Mouse (Mus musculus) liver, embryonic 11.5 days (tissue): Measurements from ENCODE around the gene S100a14. TPM values are rescaled to one million over a fixed set of nuclear protein-coding genes. Genes with fewer than 3 reads are reported as not detected.

ENCODE experiments used
- ATAC-seq: fragments of 200-750 bp; cut with Nextera tagmentation; replicated peaks from 2 replicates; pipeline ENCODE4 v1.8.0; 2017; ENCODE audit warnings: moderate number of reproducible peaks, mild to moderate bottlenecking, moderate TSS enrichment, moderate library complexity; ENCODE audit not compliant: low FRiP score
- DNase-seq: peaks from one replicate; pipeline ENCODE4 v3.0.0-alpha.2; 2017; ENCODE audit warnings: low spot score
- H3K27ac ChIP-seq: fragments of 300-500 bp; sonication (generic); 2 replicates; pipeline ENCODE4 v1.5.1; 2014; ENCODE audit warnings: mild to moderate bottlenecking, low read depth, low read length, control low read depth
- H3K27me3 ChIP-seq: fragments of 300-500 bp; sonication (generic); replicated peaks from 2 replicates; pipeline ENCODE4 v1.6.1; 2014; ENCODE audit warnings: low read length, mixed read lengths; ENCODE audit not compliant: control insufficient read depth, insufficient read depth
- H3K36me3 ChIP-seq: fragments of 300-500 bp; sonication (generic); 2 replicates; pipeline ENCODE4 v1.6.1; 2014; ENCODE audit warnings: mild to moderate bottlenecking, low read length, moderate library complexity, mixed read lengths; ENCODE audit not compliant: control insufficient read depth, insufficient read depth
- H3K4me1 ChIP-seq: fragments of 300-500 bp; sonication (generic); replicated peaks from 2 replicates; pipeline ENCODE4 v1.6.1; 2014; ENCODE audit warnings: low read length, mixed read lengths; ENCODE audit not compliant: control insufficient read depth, insufficient read depth
- H3K4me2 ChIP-seq: fragments of 300-500 bp; sonication (generic); 2 replicates; pipeline ENCODE4 v1.6.1; 2014; ENCODE audit warnings: mild to moderate bottlenecking, control low read depth, moderate library complexity
- H3K4me3 ChIP-seq: fragments of 300-500 bp; sonication (generic); 2 replicates; pipeline ENCODE4 v1.5.1; 2014; ENCODE audit warnings: low read depth, low read length, control low read depth
- H3K9ac ChIP-seq: fragments of 300-500 bp; sonication (generic); 2 replicates; pipeline ENCODE4 v1.6.1; 2014; ENCODE audit warnings: low read depth, low read length, control low read depth
- H3K9me3 ChIP-seq: fragments of 300-500 bp; sonication (generic); 2 replicates; pipeline ENCODE4 v1.6.1; 2016; ENCODE audit warnings: low read length, inconsistent platforms, mixed read lengths; ENCODE audit not compliant: control insufficient read depth
- WGBS: fragments of 180-500 bp; shearing (Covaris S2); extraction: QIAGEN DNeasy Blood & Tissue Kit; methylation state at CpG from one replicate; pipeline ENCODE4 v1.1.7; 2014; 5-methylcytosine and 5-hydroxymethylcytosine counted together
- polyA plus RNA-seq: library from polyadenylated mRNA; unstranded; fragments of >200 nt; fragmentation: Nextera tagmentation; extraction: Ambion mirVana; gene quantifications from 2 replicates; pipeline ENCODE4 v1.2.1, GENCODE M21; 2014

S100a14 gene
- polyA plus RNA-seq, 1 experiment from 2014 or later: not detected

DNA sequence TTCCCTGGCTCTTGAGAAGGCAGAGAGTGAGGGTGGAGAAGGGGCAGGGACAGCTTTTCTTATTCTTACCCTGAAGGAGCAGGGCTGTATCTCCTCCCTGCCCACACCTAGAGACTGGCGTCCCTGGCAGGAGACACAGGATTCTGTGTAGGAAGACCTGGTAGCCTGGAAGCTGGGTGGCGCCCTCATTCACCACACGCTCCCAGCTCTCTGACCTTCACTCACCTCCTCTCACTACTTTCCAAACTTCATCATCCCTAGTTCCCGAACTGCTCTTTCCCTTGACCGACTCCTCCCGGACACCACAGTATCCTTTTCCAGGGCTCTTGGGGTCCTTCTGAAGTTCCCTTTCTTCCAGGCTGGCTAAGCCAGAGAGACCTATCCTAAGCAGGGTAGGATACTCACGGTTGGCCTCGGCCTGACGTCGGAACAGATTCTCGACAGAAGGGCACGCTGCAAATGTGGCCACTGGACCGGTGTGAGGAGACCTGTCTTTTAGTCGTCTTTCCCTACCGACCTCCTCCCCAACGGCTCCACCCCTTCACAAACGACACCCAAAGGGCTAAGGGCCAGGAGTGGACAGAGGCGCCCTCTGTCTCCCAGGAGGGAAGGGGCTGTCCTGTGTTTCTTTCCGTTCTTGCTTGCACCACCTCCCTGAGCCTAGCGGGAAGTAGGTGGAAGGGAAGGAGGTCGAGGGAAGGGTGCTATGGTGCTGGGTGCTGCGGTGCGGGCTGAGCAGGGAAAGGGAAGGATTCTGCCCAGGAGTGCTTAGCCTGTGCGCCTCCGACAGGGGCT lies 12.7 kb upstream of the S100a14 start, which contains the start of the genes S100a1 and S100a13:
Gene S100a1 (minus strand): TSS at position 597 of the 795 bp plus-strand sequence.
Gene S100a13 (plus strand): TSS at position 640 of the 795 bp plus-strand sequence.
- H3K27ac ChIP-seq: no peak within 1 kb of the TSS
- peak within 1 kb of the TSS; percentile 87 for H3K4me2 ChIP-seq
- no peaks in the 10 kb centered on the region for H3K36me3 ChIP-seq
- 3% methylated on average over 25 of the region's 25 CpGs for WGBS
- DNase-seq: peak; percentile 56
- peaks cover 13% of the 10 kb centered on the region for H3K4me1 ChIP-seq
- H3K27me3 ChIP-seq: no peaks in the 10 kb centered on the region
- H3K4me3 ChIP-seq: peak within 1 kb of the TSS; percentile 46
- H3K9ac ChIP-seq: peak within 1 kb of the TSS; percentile 62
- no peaks in the 10 kb centered on the region for H3K9me3 ChIP-seq
- ATAC-seq: peak; percentile 46

DNA sequence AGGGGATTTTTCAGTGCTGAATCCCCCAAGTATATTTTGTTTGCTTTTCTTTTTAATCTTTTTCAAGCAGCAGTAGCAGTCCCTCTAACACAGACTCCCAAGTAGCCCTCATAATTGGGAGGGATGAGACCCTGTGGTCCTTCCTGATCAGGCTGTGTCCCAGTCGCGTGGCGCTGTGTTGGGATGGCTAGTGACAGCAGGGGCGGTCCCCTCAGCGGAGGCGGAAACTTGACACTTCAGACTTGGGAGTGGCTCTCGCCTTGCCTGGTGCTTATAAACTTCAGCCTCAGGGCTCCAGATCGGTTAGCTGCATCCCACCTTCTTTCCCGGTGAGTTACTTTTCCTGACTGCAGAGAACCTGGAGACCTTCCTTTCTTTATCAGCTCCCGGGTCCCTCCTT lies 12.0 kb upstream of the S100a14 start:
- Histone ChIP-seq H3K9me3 (no peaks in the 10 kb centered on the region), H3K27ac (no peak overlapping the region), H3K27me3 (no peaks in the 10 kb centered on the region), H3K4me2 (peak overlapping the region; percentile 87), H3K36me3 (no peaks in the 10 kb centered on the region), H3K4me1 (peaks cover 12% of the 10 kb centered on the region), H3K4me3 (peak overlapping the region; percentile 46), H3K9ac (peak overlapping the region; percentile 62)
- ATAC-seq (peak; percentile 84), DNase-seq (peak; percentile 76)
- WGBS: under 1% methylated on average over 10 of the region's 10 CpGs

DNA sequence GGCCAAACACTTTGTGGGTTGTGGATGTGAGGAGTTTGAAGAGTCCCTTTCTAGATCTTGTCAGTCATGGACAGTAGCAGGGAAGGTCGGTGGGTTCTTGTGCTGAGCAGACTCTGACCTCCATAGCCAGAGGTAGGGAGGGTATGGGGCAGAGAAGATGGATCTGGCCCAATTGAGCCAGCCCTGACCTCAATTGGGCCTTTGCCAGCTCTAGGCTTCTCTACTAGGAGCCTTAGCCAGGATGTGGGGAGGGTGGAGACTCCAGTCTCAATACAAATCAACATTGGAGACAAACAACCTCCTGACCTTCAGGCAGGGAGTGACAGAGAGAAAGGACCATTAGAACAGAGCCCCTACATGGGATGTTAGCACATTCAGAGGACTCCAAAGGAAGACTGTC lies 11.4 kb upstream of the S100a14 start:
- Histone ChIP-seq H3K4me3 (peak overlapping the region; percentile 46), H3K36me3 (no peaks in the 10 kb centered on the region), H3K4me2 (peak overlapping the region; percentile 87), H3K27ac (no peak overlapping the region), H3K4me1 (peaks cover 11% of the 10 kb centered on the region), H3K9ac (peak overlapping the region; percentile 62), H3K27me3 (no peaks in the 10 kb centered on the region), H3K9me3 (no peaks in the 10 kb centered on the region)
- ATAC-seq: no peak
- 30% methylated on average over 1 of the region's 1 CpGs for WGBS
- DNase-seq: no peak

DNA sequence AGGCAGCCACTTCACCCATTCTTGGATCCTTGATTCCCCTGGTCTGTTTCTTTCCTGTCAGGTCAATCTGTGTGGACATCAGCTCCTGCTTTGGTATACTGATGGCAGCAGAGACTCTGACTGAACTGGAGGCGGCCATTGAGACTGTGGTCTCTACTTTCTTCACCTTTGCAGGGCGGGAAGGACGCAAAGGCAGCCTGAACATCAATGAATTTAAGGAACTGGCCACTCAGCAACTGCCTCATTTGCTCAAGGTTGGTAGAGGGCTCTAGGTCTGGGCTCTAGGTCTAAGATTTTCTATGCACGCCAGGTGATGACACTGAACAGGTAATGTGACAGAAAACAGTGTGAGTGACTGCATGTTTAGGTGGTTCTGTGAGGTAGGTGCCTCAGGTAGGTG lies 10.9 kb upstream of the S100a14 start:
- H3K27ac ChIP-seq: no peak overlapping the region
- no peaks in the 10 kb centered on the region for H3K9me3 ChIP-seq
- H3K36me3 ChIP-seq: no peaks in the 10 kb centered on the region
- peaks cover 11% of the 10 kb centered on the region for H3K4me1 ChIP-seq
- no peak overlapping the region for H3K4me3 ChIP-seq
- no peaks in the 10 kb centered on the region for H3K27me3 ChIP-seq
- no peak overlapping the region; the same call in 1 of the 2 replicates for H3K4me2 ChIP-seq
- no peak for DNase-seq
- 91% methylated on average over 4 of the region's 4 CpGs for WGBS
- no peak overlapping the region for H3K9ac ChIP-seq
- no peak for ATAC-seq

DNA sequence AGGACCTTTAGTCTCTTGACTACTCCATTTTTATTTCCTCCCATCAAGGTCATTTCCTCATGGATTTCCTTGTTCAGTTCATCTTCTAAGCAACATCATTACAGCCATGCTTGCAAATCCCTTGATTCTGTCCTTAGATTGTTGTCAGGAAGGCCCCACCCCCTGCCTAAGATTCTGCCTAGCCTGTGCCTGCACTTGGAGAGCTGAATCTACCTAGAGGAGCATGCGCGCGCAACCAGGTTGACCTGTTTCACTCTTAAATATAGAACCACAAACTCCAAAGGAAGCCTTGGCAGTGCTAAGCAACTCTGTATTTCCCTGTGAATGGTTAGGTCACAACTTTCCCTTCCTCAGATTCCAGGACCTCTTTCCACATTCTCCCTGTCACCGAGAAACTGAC lies 8.9 kb upstream of the S100a14 start:
- H3K9ac ChIP-seq: no peak overlapping the region
- DNase-seq (no peak), ATAC-seq (no peak)
- WGBS: 84% methylated on average over 4 of the region's 4 CpGs
- H3K4me2 ChIP-seq: no peak overlapping the region
- H3K9me3 ChIP-seq: no peaks in the 10 kb centered on the region
- no peaks in the 10 kb centered on the region for H3K36me3 ChIP-seq
- peaks cover 11% of the 10 kb centered on the region for H3K4me1 ChIP-seq
- H3K27ac ChIP-seq: no peak overlapping the region
- H3K27me3 ChIP-seq: no peaks in the 10 kb centered on the region
- H3K4me3 ChIP-seq: no peak overlapping the region

DNA sequence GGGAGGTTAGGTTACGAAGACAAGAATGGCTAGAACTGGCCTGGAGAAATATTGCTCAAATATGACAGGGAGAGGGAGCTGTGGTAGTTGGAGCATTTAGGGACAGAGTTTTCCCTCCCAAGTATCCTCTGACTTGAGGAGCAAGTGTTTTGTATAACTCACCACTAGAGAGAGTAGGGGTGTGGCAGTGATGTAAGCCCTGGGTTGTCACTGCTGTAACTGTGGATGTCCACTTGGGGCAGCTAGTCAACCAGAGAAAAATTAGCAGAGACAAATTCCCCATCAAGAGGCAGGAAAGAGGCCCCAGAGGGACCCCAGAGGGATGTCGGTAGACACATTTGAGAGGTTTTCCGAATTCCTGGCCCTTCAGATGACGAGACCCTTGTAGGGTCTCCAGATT lies 1.2 kb upstream of the S100a14 start:
- peak; percentile 70; the same call in 1 of the 2 replicates for ATAC-seq
- no peaks in the 10 kb centered on the region for H3K36me3 ChIP-seq
- no peak overlapping the region for H3K4me2 ChIP-seq
- H3K27me3 ChIP-seq: no peaks in the 10 kb centered on the region
- no peaks in the 10 kb centered on the region for H3K9me3 ChIP-seq
- no peak overlapping the region for H3K4me3 ChIP-seq
- H3K9ac ChIP-seq: no peak overlapping the region
- 57% methylated on average over 4 of the region's 4 CpGs for WGBS
- H3K4me1 ChIP-seq: no peaks in the 10 kb centered on the region
- DNase-seq: peak; percentile 31
- no peak overlapping the region for H3K27ac ChIP-seq

DNA sequence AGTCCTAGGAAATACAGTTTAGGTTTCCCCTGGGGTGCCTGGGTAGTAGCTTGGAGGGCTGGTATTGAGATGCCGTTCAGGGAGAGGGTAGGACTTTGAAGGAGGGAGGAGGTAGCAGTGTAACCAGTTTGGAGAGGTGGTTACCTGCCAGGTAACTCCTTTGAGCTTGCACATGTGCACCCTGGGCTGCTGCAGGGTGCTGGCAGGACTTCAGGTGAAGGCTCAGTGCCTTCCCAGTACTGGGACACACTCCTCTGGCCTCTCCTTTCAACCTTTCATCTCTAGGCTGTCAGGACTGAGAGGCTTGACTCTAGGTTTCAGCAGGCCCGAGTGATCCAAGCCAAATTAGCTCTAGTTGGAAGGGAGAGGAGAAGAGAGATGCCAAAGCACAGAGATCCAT lies 580 bp upstream of the S100a14 start:
- H3K36me3 ChIP-seq: no peaks in the 10 kb centered on the region
- H3K4me3 ChIP-seq: no peak overlapping the region
- no peaks in the 10 kb centered on the region for H3K4me1 ChIP-seq
- H3K4me2 ChIP-seq: no peak overlapping the region
- H3K27me3 ChIP-seq: no peaks in the 10 kb centered on the region
- WGBS: 70% methylated on average over 2 of the region's 2 CpGs
- ATAC-seq: no peak
- H3K27ac ChIP-seq: no peak overlapping the region
- H3K9ac ChIP-seq: no peak overlapping the region
- peak; percentile 26 for DNase-seq
- H3K9me3 ChIP-seq: no peaks in the 10 kb centered on the region

DNA sequence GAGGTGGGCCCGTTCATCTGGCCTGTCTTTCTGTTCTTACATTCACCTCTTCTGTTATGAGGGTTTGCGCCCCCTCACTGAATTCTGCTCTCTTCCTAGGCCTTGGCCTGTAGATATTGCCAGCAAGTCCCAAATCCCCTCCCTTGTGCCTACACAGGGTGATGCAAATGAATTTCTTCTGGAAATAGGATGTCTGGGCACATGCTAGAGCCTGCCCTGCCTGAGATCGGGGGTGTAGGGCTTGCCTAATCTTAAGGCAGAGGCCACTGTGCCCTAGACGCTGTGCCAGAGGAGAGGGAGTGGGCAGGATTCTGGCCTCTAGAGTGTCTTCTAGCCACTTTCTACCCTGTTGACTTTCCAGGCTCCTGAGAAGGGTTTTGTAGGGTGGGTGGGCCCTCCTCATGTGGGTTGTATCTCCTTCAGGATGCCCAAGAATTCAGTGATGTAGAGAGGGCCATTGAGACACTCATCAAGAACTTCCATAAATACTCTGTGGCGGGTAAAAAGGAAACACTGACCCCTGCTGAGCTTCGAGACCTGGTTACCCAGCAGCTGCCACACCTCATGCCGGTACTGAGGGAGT lies 726 bp downstream of the S100a14 start:
- H3K4me3 ChIP-seq: no peak overlapping the region
- no peaks in the 10 kb centered on the region for H3K36me3 ChIP-seq
- ATAC-seq (no peak), DNase-seq (peak; percentile 25)
- no peaks in the 10 kb centered on the region for H3K9me3 ChIP-seq
- WGBS: 81% methylated on average over 7 of the region's 7 CpGs
- no peak overlapping the region for H3K4me2 ChIP-seq
- no peaks in the 10 kb centered on the region for H3K27me3 ChIP-seq
- H3K4me1 ChIP-seq: no peaks in the 10 kb centered on the region
- no peak overlapping the region for H3K9ac ChIP-seq
- no peak overlapping the region for H3K27ac ChIP-seq

DNA sequence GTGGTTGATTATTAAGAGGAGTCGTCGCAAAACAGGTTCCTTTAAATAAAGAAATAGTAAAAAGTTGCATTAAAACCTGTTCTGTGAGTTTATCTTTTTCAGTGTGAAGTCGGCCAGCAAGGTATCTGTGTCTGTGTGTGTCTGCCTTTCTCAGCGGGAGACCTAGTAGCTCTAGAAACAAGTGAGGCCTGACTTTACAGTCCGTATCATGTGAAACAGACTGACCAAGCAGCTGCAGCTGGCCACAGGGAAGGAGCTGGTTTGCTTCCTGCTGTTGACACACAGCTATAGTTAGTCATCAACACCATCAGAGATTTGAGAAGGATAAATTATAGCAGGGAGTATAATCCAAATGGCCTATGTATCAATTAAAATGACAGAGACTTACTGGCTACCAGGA lies 5.1 kb downstream of the S100a14 start:
- 70% methylated on average over 5 of the region's 5 CpGs for WGBS
- ATAC-seq (no peak), DNase-seq (no peak)
- no peak overlapping the region for H3K9ac ChIP-seq
- no peaks in the 10 kb centered on the region for H3K27me3 ChIP-seq
- no peak overlapping the region for H3K27ac ChIP-seq
- no peak overlapping the region for H3K4me2 ChIP-seq
- H3K4me3 ChIP-seq: no peak overlapping the region
- H3K4me1 ChIP-seq: no peaks in the 10 kb centered on the region
- no peaks in the 10 kb centered on the region for H3K36me3 ChIP-seq
- no peaks in the 10 kb centered on the region for H3K9me3 ChIP-seq
